Mouse (Mus musculus): ENCODE measurements around the gene Slc11a2.

- TF ChIP-seq EP300 (optimal IDR thresholded peaks at IDR 0.05) (no peak), CTCF (IDR thresholded peaks at IDR 0.05; ENCODE audit: low read depth) (peak; percentile 81)
Measured at GRCm38 (mm10) chr15:100463712-100464111, 38.8 kb upstream of the Slc11a2 start.

Data from stomach, postnatal 0 days (tissue).